Mouse (Mus musculus) thymus, adult 2 months (tissue): Measurements from ENCODE around the gene Stab1.

Source experiments
- CTCF ChIP-seq: fragments of 200-500 bp; IDR thresholded peaks from 2 replicates; pipeline ENCODE4 v1.5.1; 2012; ENCODE audit warnings: mild to moderate bottlenecking, control low read depth, low read length, moderate library complexity, borderline replicate concordance; ENCODE audit not compliant: control insufficient read depth, poor library complexity, insufficient read depth; ENCODE audit errors: extremely low read depth
- POLR2A ChIP-seq: fragments of 200-500 bp; IDR thresholded peaks from 2 replicates; pipeline ENCODE4 v1.6.1; 2012; ENCODE audit warnings: mild to moderate bottlenecking, low read length, control low read depth, moderate library complexity; ENCODE audit not compliant: control insufficient read depth, poor library complexity, insufficient read depth; ENCODE audit errors: extremely low read depth

- TF ChIP-seq POLR2A (no peak), CTCF (no peak)
Observed at GRCm38 (mm10) chr14:31165010-31165409, 3.4 kb downstream of the Stab1 start.
